Mouse (Mus musculus): ENCODE data around the gene Arpp21. TPM values are rescaled to one million over a fixed set of nuclear protein-coding genes. Genes with fewer than 3 reads are reported as not detected.

The Arpp21 gene
- 29.1 and 29.5 TPM in 2 replicates for polyA plus RNA-seq (2015; fragmentation: Nextera tagmentation; extraction: Ambion mirVana)

DNA sequence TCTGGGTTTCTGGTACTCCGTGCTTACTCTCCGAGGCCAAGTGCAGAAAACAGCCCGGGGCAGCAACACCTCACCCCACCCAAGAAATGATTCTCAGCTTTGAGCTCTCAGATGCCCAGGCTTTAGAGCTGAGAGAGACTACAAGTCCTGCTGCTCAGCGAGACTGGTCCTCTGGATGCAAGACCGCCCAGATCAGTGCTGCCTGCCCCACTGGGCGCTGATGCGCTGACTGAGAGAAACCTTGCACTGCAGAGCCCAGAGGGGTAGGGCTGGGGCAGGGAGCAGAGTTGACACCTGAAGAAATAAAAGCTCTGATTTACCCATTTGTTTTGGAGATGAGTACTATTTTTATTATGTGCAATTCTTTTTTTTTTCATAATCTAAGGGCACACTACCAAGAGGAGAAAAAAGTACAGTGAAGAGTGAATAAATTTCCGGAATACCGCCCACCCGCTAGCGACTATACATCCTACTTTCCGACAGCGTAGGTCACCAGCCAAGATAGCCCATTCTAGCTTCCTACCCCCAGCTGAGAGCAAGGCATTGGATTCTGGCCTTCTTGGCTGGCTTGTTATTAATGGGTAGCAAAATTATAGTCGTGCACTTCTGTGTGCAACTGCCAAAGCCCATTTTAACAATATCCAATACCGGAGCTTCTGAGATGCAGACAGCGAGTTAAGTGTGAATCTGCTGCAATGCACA lies at the start of gene Arpp21:
Gene Arpp21 (minus strand): TSS at position 243 of the 702 bp plus-strand sequence.
- Histone ChIP-seq H3K4me2 (replicated peaks) (peak within 1 kb of the TSS; percentile 76), H3K27me3 (peaks cover 30% of the 10 kb centered on the region), H3K4me3 (replicated peaks) (peak within 1 kb of the TSS; percentile 56), H3K27ac (peak within 1 kb of the TSS; percentile 89), H3K9ac (replicated peaks) (peak within 1 kb of the TSS; percentile 81), H3K9me3 (no peaks in the 10 kb centered on the region), H3K4me1 (replicated peaks) (peaks cover 11% of the 10 kb centered on the region), H3K36me3 (no peaks in the 10 kb centered on the region)
- ATAC-seq: peak; percentile 79
- WGBS: 14% methylated on average over 16 of the region's 16 CpGs

DNA sequence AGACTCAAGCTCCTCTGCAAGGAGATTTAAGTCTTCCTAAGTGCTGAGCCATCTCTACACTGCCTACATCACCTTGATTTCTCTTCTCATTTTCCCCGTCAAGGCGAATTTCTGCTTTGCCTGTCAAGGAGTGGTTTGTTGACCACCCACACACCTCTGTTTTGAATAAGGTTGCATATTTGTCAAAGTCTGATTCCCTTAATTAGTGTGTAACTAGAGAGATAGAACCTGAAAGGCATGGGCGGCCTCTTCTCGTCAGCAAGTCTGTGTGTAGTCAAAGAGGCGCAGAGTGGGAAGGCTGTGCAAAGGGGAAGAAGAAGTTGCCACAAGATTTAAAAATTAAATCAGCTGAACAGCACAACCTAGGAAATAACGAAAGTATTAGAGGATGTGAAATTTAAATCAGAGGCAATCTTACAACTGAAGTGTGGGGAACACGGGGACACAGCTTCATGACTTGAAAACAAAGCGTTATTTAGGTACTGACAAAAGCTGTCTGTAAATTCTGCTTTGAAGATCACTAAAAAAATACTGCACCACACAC lies 36.8 kb upstream of the Arpp21 start:
- no peak overlapping the region for H3K4me3 ChIP-seq (replicated peaks)
- no peak for ATAC-seq
- H3K9ac ChIP-seq (replicated peaks): no peak overlapping the region
- 86% methylated on average over 8 of the region's 8 CpGs for WGBS
- no peaks in the 10 kb centered on the region for H3K36me3 ChIP-seq
- H3K27me3 ChIP-seq: no peaks in the 10 kb centered on the region
- no peak overlapping the region for H3K4me2 ChIP-seq (replicated peaks)
- no peaks in the 10 kb centered on the region for H3K9me3 ChIP-seq
- no peak overlapping the region for H3K27ac ChIP-seq
- H3K4me1 ChIP-seq (replicated peaks): no peaks in the 10 kb centered on the region

DNA sequence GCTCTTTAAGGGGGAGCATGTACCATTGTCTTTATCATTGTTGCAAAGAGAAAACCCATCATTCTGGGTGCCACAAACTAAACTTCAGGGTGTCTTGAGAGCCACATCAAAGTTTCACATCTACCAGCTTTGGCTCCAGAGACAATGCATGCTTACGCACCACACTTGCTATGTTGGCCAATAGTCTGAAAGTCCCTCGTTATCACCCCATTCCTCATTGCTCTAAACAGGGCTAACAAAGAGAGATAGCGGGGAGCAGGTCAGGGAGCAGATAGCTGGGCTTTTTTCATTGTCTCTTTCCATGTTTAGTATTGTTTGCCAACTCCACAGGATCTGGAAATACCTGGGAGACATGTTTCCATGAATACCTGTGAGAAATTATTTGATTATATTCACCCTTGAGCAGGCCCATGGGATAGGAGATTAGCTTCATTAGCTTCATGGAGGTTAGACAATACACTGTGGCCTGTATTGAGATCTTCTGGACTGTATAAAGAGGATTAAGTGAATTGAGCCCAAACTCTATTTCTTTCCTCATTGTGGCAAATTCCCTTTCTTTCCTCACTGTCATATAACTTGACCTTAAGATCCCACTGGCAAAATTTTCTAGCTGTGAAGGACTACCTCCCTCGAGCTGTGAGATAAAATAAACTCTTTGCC lies 29.4 kb upstream of the Arpp21 start:
- no peak overlapping the region for H3K27ac ChIP-seq
- H3K9ac ChIP-seq (replicated peaks): no peak overlapping the region
- H3K4me2 ChIP-seq (replicated peaks): no peak overlapping the region
- H3K9me3 ChIP-seq: no peaks in the 10 kb centered on the region
- H3K4me1 ChIP-seq (replicated peaks): no peaks in the 10 kb centered on the region
- no peak for ATAC-seq
- 53% methylated on average over 4 of the region's 4 CpGs for WGBS
- no peak overlapping the region for H3K4me3 ChIP-seq (replicated peaks)
- H3K27me3 ChIP-seq: no peaks in the 10 kb centered on the region
- no peaks in the 10 kb centered on the region for H3K36me3 ChIP-seq

DNA sequence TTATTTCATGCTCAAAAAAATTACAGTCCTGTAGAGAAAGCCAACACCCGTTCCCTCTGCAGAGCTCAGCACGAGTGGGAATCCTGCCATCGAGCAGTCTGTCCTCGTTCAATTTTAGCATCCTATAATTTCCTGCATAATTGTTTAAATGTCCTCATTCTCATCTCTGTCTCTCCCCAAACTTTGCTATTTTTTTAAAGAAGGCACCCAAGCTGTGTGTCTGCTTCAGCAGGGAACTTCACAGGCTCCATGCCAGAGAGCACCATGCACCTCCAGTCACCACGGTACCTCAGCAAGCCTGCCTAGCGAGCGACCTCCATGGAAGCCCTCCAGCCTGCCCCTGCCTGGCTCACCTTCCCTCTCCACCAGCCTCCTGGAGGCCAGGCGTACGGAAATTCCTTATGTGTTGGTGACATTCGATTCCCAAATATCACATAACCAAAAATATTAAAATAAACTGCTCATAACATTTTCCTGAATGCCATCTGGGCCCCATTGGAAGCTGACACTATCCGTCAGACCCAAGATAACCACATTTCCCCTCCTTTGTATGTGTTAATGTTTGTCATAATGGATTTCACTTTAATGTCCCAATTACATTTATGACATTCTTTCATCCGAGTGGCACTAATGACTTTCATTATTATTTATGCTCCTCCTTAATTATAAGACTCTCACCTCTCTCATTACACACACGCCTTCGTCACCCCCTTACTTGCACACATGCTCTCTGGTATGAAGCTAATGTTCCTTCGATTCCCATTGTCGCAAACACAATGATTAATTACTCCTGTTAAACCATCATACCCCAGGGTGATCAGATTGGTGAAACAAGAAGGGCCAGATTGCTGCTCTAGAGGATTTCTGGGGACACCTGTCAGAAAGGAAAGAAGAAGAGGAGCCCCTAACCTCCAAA lies 26.5 kb upstream of the Arpp21 start:
- Histone ChIP-seq H3K9ac (replicated peaks) (no peak overlapping the region), H3K9me3 (no peaks in the 10 kb centered on the region), H3K4me3 (replicated peaks) (no peak overlapping the region), H3K27me3 (no peaks in the 10 kb centered on the region), H3K4me1 (replicated peaks) (no peaks in the 10 kb centered on the region), H3K27ac (no peak overlapping the region), H3K4me2 (replicated peaks) (no peak overlapping the region), H3K36me3 (no peaks in the 10 kb centered on the region)
- ATAC-seq: no peak
- WGBS: 88% methylated on average over 16 of the region's 16 CpGs

DNA sequence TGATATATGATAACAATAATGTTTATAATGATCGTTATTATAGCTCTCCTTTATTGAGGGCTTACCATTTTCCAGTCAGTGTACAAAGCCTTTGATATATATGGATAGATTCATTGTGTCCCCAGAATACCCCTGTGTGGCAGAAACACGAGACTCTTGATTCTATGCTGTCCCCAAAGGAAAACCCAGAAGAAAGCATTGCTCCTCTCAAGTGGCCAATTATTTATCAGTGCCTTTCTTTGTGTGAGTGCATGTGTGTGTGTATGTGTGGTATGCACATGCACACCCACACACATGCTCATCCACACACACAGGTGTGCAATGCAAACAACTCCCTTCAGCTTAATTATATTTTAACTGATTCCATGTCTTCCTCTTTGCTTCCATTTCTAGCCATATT lies 25.8 kb upstream of the Arpp21 start:
- Histone ChIP-seq H3K9ac (replicated peaks) (no peak overlapping the region), H3K4me3 (replicated peaks) (no peak overlapping the region), H3K36me3 (no peaks in the 10 kb centered on the region), H3K4me1 (replicated peaks) (no peaks in the 10 kb centered on the region), H3K9me3 (no peaks in the 10 kb centered on the region), H3K27me3 (no peaks in the 10 kb centered on the region), H3K27ac (no peak overlapping the region), H3K4me2 (replicated peaks) (no peak overlapping the region)
- no peak for ATAC-seq
- WGBS: 60% methylated on average over 2 of the region's 2 CpGs

DNA sequence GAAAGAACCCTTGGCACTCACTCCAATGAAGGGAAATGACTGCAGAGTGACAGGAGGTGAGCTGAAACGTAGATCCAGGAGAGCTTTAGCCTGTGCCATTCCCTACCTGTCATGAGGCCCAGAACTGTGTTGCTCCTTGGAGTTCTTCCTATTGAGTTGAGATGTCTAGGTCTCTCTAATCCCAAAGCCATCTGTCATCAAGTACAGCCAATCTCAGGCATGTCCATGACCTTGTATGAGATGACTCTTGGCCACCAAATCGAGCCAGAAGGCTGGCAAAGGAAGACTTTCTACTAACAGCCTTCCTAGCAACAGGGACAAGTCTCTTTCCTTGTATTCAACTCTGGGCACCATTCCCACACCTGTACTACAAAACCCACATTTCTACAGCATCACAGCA lies 25.0 kb upstream of the Arpp21 start:
- H3K4me2 ChIP-seq (replicated peaks): no peak overlapping the region
- H3K9me3 ChIP-seq: no peaks in the 10 kb centered on the region
- no peak for ATAC-seq
- no peak overlapping the region for H3K9ac ChIP-seq (replicated peaks)
- H3K27ac ChIP-seq: no peak overlapping the region
- no peaks in the 10 kb centered on the region for H3K4me1 ChIP-seq (replicated peaks)
- no peaks in the 10 kb centered on the region for H3K27me3 ChIP-seq
- 80% methylated on average over 2 of the region's 2 CpGs for WGBS
- no peaks in the 10 kb centered on the region for H3K36me3 ChIP-seq
- H3K4me3 ChIP-seq (replicated peaks): no peak overlapping the region

DNA sequence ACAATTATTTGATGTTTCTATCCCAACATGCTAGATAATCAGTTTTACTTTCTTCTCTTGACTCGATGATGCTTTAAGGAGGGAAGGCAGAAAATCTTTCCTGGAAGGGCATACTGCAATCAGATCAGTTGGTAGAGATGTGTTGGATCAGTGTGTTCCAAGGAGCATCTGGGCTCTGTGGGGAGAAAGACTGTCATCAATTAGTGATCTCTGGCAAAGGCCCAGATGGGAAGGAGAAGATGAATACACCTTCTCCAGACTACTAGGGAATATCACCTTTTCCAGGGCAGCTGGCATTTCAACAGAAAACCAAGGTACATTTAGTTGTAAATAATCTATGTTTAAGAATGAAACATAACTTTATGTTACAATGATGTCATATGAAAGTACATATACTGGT lies 22.8 kb upstream of the Arpp21 start:
- Histone ChIP-seq H3K4me3 (replicated peaks) (no peak overlapping the region), H3K27ac (no peak overlapping the region), H3K36me3 (no peaks in the 10 kb centered on the region), H3K4me1 (replicated peaks) (no peaks in the 10 kb centered on the region), H3K4me2 (replicated peaks) (no peak overlapping the region), H3K9ac (replicated peaks) (no peak overlapping the region), H3K9me3 (no peaks in the 10 kb centered on the region), H3K27me3 (no peaks in the 10 kb centered on the region)
- 88% methylated on average over 1 of the region's 1 CpGs for WGBS
- ATAC-seq: no peak

DNA sequence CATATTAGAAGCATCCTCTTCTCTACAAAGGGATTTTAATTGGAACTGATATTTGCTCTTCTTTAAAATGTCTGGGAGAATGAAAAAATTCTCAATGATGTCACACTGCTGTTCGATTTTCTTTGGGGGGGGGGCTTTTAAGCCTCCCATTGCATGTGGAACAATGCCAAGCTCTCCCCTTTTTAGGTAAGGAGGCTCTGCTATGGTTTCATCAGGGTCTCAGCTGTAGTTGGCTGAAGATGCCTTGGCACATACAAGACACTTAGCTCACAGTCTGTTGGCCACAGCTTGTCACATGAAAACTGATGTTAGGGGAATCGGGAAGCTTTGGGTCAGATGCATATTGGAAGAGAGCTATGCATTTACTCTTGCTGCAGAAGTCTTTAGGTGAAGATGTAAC lies 20.2 kb upstream of the Arpp21 start:
- Histone ChIP-seq H3K9ac (replicated peaks) (no peak overlapping the region), H3K4me3 (replicated peaks) (no peak overlapping the region), H3K9me3 (no peaks in the 10 kb centered on the region), H3K4me2 (replicated peaks) (no peak overlapping the region), H3K27ac (no peak overlapping the region), H3K27me3 (no peaks in the 10 kb centered on the region), H3K36me3 (no peaks in the 10 kb centered on the region), H3K4me1 (replicated peaks) (no peaks in the 10 kb centered on the region)
- no peak for ATAC-seq
- 75% methylated on average over 2 of the region's 2 CpGs for WGBS

DNA sequence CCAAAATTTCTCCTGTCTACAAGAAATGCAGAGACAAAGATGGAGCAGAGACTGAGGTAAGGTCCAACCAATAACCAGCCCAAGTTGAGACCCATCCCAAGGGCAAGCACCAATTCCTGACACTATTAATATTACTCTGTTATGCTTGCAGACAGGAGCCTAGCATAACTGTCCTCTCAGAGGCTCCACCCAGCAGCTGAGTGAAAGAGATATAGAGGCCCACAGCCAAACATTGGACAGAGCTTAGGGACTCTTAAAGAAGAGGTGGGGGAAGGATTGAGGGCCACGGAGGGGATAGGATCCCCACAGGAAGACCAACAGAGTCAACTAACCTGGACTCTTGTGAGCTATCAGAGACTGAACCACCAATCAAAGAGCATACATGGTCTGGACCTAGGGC lies 18.0 kb upstream of the Arpp21 start:
- H3K27me3 ChIP-seq: no peaks in the 10 kb centered on the region
- H3K36me3 ChIP-seq: no peaks in the 10 kb centered on the region
- H3K9ac ChIP-seq (replicated peaks): no peak overlapping the region
- no peaks in the 10 kb centered on the region for H3K4me1 ChIP-seq (replicated peaks)
- H3K4me3 ChIP-seq (replicated peaks): no peak overlapping the region
- no peak overlapping the region for H3K4me2 ChIP-seq (replicated peaks)
- no peak overlapping the region for H3K27ac ChIP-seq
- 90% methylated on average over 1 of the region's 1 CpGs for WGBS
- no peak for ATAC-seq
- no peaks in the 10 kb centered on the region for H3K9me3 ChIP-seq

DNA sequence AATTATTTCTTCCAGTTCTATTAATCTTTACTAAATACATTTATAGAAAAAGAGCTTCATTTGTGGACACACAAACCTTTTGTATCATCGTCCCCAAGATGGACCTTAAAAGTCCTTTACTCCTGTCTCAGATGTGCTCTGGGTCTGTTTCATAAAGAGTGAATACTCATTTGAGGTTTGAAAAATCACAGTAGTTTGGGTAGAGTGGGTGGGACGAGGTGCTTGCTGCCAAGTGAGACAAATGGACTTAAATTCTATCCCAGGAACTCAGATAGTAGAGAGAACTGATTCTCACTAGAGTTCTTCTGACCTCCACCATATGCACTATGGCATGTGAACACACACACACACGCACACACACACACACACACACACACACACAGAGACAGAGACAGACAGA lies 16.1 kb upstream of the Arpp21 start:
- Histone ChIP-seq H3K27me3 (no peaks in the 10 kb centered on the region), H3K36me3 (no peaks in the 10 kb centered on the region), H3K9ac (replicated peaks) (no peak overlapping the region), H3K4me1 (replicated peaks) (no peaks in the 10 kb centered on the region), H3K27ac (no peak overlapping the region), H3K4me2 (replicated peaks) (no peak overlapping the region), H3K4me3 (replicated peaks) (no peak overlapping the region), H3K9me3 (no peaks in the 10 kb centered on the region)
- WGBS: 85% methylated on average over 3 of the region's 3 CpGs
- ATAC-seq: no peak

DNA sequence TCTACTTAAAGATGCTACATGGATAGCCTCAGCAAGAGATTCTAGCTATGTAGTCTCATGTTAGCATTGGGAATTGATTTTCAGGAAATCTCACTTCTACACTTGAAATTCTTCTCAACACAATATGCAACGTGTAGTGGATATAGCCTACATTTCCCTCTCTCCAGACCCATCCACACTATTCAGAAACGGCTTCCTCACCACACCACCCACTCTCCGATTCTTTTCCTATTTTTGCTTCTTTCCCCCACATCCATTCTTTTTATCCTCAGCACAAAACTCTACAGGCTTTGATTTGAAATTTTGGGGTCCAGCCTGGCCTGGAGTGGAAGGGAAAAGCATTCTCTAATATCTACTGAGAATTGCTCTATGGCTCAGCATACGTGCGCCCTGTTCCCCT lies 15.6 kb upstream of the Arpp21 start:
- Histone ChIP-seq H3K9me3 (no peaks in the 10 kb centered on the region), H3K36me3 (no peaks in the 10 kb centered on the region), H3K27ac (no peak overlapping the region), H3K4me1 (replicated peaks) (no peaks in the 10 kb centered on the region), H3K27me3 (no peaks in the 10 kb centered on the region), H3K4me3 (replicated peaks) (no peak overlapping the region), H3K9ac (replicated peaks) (no peak overlapping the region), H3K4me2 (replicated peaks) (no peak overlapping the region)
- ATAC-seq: no peak
- 93% methylated on average over 5 of the region's 5 CpGs for WGBS

DNA sequence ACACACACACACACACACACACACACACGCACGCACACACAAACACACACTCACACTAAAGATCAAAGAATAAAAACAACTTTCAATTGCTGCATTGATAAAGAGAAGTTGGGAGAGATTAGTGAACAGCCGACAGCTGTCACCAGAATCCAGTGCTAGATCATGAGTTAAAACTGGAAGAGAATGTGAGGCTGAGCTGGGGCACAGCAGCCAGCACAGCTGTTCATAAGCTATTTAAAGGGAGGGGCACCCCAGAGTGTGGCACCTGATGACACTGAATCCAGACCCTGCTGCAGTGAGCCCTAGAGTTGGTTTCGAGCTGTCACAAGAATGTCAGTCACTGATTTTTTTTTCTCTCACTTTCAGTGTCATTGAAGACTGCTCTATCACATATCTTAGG lies 14.0 kb upstream of the Arpp21 start:
- no peak overlapping the region for H3K27ac ChIP-seq
- WGBS: 82% methylated on average over 4 of the region's 4 CpGs
- no peaks in the 10 kb centered on the region for H3K36me3 ChIP-seq
- no peak overlapping the region for H3K4me3 ChIP-seq (replicated peaks)
- no peak for ATAC-seq
- no peaks in the 10 kb centered on the region for H3K4me1 ChIP-seq (replicated peaks)
- H3K9me3 ChIP-seq: no peaks in the 10 kb centered on the region
- H3K4me2 ChIP-seq (replicated peaks): no peak overlapping the region
- no peaks in the 10 kb centered on the region for H3K27me3 ChIP-seq
- H3K9ac ChIP-seq (replicated peaks): no peak overlapping the region

Measured in midbrain, embryonic 13.5 days (tissue).